Mouse (Mus musculus): ENCODE results near the gene Taf1b.
A peak's percentile ranks its signal among the peaks of the same experiment; 100 is the strongest.

The Taf1b gene

DNA sequence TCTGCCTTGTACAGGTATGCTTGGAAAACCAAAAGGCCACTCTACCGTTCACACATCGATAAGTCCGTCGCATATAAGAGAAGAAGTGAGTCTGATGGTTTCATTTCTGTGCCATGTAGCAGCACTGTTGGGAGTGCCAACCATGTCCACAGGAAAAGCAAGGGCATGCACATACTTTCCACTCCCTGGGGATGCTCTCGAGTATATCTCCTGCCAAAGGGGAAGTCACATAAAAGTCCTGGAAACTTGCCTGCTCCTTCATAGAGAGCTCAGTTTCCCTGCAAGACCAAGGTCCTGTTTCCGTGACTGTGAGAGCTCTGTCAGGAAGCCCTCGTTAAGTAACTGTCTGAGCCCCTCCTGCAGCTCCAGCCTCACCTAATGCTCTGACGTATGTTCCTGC lies 57.8 kb downstream of the Taf1b start:
- DNase-seq = no peak

- DNase-seq = no peak
Measured at GRCm38 (mm10) chr12:24563395-24563960, 65.3 kb downstream of the Taf1b start.

DNA sequence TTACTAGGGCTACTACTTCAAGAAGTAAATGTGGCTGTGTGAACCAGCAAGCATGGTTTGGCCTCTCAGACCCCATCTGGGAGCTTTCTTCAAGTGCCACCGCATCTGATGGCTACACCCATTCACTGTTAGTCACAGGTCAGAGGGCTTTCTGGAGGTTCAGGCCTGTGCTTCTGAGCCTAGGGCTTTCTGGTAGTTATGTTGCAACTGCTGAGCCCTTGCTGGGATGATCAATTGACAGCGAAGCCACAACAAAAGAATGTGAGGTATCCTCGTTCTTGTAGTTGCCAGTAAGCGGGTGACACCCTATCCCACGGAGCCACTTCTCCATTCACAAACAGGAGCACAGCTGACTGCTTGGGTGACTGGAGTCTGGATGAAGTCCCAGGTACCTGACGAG lies 67.2 kb downstream of the Taf1b start:
- DNase-seq = no peak

- no peak for DNase-seq
Measured at GRCm38 (mm10) chr12:24567606-24568005, 69.4 kb downstream of the Taf1b start.

GRCm38 (mm10) chr12:24571523-24572392 lies 73.6 kb downstream of the Taf1b start, which contains the start of gene Grhl1:
Gene Grhl1 (plus strand): TSS chr12:24572283.
- DNase-seq = peak; percentile 95

- peak; percentile 28 for DNase-seq
Measured at GRCm38 (mm10) chr12:24572421-24573274, 74.5 kb downstream of the Taf1b start.

- DNase-seq = no peak
Measured at GRCm38 (mm10) chr12:24573275-24573580, 75.1 kb downstream of the Taf1b start.

DNA sequence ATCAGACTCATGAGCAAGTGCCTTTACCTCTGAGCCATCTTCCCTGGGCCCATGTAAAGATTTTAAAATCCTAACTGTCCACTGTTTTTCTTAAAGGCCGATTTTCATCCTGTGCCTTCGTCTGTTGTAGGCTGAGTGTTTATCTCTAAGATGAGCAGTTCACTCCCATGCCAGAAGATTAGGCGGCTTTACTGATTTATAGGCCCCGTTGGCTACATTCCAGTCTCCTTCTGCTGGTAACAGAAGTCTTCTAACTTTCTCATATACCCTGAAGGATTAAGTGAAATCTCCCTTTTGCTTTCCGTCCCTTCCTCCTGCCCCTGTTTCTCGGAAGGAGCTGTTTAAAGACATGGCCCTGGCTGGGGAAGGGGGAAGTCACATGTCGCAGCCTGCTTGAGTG lies 76.7 kb downstream of the Taf1b start:
- DNase-seq = no peak

- no peak for DNase-seq
Measured at GRCm38 (mm10) chr12:24580452-24580851, 82.3 kb downstream of the Taf1b start.

GRCm38 (mm10) chr12:24580996-24581683 lies 83.0 kb downstream of the Taf1b start:
- DNase-seq = peak; percentile 85

DNA sequence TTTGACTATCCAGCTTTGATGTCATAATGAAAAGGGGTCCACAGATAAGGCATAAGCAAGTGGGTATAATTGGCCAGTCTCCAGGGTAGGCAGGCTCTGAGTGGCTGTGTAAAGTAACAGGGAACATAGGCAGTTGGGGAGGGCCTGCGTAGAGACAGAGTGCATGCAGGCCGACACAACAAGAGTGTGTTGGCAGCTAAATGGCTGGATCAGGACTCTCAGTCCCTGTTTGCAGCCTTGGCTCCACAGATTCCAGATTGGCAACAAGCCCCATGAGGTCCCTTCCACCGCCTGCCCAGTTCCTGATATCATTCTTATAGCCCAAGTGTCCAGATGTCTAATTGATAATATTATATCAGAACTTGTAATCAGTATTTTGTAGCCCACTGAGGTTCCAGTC lies 85.5 kb downstream of the Taf1b start:
- no peak for DNase-seq

DNA sequence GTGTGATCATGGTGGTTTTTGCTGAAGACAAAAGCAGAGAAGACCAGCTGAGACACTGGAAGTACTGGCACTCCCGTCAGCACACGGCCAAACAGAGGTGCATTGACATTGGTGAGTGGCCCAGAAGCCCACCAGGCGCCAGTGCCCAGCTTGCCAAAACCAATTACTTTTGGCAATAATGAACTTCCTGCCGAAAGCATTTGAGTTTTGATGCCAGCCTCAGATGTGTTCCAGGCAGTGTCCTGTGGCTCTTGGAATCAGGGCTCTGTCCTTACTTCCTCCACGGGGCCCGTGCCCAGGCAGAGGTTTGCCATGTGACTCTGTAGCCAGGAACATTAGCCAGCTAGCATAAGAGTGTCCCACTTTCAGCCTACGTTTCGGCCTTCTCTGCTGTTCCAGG lies 86.7 kb downstream of the Taf1b start:
- DNase-seq = peak; percentile 66

DNA sequence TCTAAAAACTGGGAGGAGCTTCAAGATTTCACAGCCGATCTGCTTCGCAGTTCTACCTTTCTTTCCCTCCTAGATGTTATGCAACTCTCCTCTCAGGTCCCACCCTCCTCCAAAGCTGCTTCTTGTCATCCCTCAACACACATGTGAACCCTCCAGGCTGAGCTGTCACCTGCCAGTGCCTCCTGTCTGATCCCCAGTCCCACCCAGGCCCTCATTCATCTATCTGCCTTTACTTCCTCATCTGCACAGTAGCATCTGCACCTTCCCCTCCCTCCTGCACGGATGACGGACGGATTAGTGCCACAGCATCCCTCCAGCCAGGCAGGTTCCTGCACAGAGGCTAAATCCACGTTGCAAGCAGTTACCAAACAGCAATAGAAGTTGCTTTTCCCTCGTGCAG lies 88.0 kb downstream of the Taf1b start:
- DNase-seq = no peak

DNA sequence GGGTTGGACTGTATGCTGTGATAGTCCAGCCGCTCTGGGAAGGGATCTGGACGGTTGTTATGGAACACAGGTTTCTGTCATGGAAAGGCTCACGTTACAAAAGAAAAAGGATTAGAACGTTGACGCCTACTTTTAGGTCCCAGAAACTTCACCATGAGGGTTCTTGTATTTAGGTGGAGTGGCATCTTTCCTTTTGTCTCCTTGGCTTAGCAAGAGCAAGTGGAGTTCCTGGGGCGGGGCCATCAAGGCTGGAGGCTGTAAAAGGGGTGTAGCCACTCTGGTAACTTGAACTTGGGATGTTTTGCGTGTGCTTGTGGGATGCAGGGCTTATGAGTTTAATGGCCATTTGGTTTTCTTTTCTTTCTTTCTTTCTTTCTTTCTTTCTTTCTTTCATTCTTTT lies 92.2 kb downstream of the Taf1b start:
- DNase-seq = no peak

DNA sequence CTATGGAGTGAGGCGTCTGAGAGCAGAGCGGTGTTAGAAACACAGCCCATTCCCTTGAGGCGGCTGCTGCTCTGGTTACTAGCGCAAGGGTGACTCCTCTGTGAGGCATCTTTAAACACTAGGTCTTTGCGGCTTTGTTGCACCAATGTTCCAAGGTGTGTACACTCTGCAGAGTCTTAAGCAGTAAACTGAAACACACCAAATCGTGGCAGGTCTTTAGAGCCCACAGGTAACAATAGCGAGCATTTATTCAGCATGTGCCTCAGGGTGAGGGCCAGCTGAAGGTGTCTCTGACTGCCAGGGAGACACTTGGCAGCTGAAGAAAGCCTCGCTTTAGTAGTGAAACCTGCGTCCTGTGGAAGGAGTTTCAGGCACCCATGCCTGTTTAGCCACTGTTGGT lies 93.9 kb downstream of the Taf1b start:
- DNase-seq = no peak

GRCm38 (mm10) chr12:24592956-24593672 lies 95.0 kb downstream of the Taf1b start:
- peak; percentile 80 for DNase-seq

- DNase-seq = no peak
Measured at GRCm38 (mm10) chr12:24597376-24597775, 99.2 kb downstream of the Taf1b start.

GRCm38 (mm10) chr12:24599366-24599895 lies 101.3 kb downstream of the Taf1b start:
- no peak for DNase-seq

DNA sequence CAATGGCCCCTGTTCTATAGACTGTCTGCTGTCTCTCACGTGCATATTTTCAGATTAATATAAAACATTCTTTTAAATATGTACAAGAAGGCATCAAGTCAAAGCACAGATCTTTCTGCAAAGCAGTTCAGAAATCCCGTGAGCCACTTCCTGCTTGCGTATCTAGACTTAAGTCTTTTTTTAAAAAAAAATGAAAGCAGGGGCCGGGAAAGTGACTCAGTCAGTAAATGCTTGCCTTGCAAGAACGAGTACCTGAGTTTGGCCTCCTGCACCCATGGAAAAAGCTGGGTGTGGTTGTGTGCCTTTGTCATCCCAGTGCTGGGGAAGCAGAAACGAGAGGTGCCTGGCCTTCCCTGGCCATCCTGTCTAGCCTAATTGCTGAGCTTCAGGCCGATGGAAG lies 101.9 kb downstream of the Taf1b start:
- DNase-seq = no peak

GRCm38 (mm10) chr12:24600806-24601205 lies 102.6 kb downstream of the Taf1b start:
- peak; percentile 84 for DNase-seq

DNA sequence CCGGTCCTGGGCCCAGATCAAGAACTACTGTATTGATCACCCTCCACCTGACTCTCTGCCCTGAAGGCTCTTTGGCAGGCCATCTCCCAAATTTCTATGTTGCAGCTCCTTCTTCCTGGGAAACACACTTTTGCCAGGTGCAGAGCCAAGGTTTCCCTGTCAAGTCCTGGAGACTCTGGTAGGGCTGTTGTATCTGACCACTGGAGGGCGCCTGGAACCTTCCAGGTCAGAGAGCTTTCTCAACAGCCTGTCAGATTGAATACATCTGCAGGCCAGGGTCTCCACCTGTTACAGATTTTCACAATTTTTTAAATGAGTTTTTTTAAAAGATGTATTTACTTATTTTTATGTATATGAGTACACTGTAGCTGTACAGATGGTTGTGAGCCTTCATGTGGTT lies 105.1 kb downstream of the Taf1b start:
- peak; percentile 38 for DNase-seq

DNA sequence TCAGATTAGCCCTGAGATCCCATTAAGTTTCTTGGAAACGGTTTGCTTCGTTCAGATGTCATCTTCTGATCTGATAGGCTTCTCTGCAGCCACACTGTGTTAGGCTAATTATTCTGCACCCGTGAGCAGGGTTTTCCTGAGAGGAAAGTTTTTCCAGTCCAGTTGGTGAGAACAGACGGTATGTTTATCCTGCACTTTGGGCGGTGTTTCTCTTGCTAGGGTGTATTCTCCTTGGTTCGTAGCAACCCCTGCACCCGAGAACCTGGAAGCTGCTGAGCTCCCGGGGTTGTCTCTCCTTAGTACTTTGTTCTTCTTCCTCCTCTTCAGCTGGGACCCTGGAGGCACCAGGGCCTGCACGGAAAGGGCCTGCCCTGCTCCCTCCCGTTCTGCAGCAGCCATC lies 108.0 kb downstream of the Taf1b start:
- no peak for DNase-seq
